Mouse (Mus musculus) Muller cell, postnatal 12 days (primary cell): ENCODE data around the gene Olfr786.

Experiments
- DNase-seq: peaks from one replicate; pipeline ENCODE4 v3.0.0-alpha.2; 2015; ENCODE audit errors: inconsistent ontology term

Gene Olfr786

GRCm38 (mm10) chr10:129427006-129427405 lies at the start of gene Olfr786:
Olfr786 (plus strand) TSS chr10:129427306.
- no peak for DNase-seq

GRCm38 (mm10) chr10:129383783-129384182 lies 43.3 kb upstream of the Olfr786 start, which contains the start of gene Olfr784:
Olfr784 (plus strand) TSS chr10:129384083.
- no peak for DNase-seq

GRCm38 (mm10) chr10:129400892-129401291 lies 26.2 kb upstream of the Olfr786 start:
- DNase-seq: no peak

GRCm38 (mm10) chr10:129405126-129405525 lies 22.0 kb upstream of the Olfr786 start, which contains the start of gene Olfr785:
Olfr785 (plus strand) TSS chr10:129405426.
- DNase-seq: no peak

DNA sequence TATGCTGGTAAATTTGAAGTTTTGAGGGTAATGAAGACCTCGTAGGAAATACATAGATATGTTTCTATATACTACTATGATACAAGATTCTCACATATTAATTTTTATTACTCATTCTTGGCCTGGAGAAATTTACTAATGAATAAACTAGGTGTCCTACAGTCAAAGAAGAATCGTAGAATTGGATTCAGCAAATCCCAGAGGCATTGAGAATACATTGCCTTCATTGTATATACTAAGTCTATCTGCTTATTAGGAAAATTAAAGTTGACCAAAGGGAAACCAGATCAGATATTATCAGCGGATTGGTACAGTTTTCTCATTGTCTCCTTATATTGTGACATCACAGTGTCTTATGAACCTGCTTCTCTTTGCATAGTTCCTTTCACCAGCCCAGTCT lies 34.5 kb downstream of the Olfr786 start, which contains the start of gene Olfr787:
Olfr787 (plus strand) TSS at position 301 of the 400 bp plus-strand sequence.
- DNase-seq: no peak

DNA sequence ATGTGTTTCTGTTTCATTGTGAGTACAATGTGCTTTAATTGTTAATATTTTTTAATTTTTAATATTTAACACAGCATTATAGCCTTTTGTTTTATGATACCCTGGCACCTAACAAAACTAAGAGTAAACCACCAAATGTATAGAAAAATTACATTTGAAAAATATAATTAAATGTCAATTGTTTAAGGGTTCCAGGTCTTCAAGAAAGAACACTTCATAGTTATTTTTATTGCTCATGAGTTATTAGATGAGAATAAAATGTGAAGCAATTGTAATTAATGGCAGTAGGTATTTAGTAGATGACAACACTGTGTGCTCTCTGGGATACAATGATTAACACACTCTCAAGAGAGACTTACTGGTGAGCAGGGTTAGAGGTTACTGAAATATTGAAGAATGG lies 43.6 kb downstream of the Olfr786 start, which contains the start of gene Olfr788:
Olfr788 (plus strand) TSS at position 301 of the 400 bp plus-strand sequence.
- DNase-seq: no peak

- DNase-seq: no peak
Measured at GRCm38 (mm10) chr10:129473256-129473655, 46.1 kb downstream of the Olfr786 start.

DNA sequence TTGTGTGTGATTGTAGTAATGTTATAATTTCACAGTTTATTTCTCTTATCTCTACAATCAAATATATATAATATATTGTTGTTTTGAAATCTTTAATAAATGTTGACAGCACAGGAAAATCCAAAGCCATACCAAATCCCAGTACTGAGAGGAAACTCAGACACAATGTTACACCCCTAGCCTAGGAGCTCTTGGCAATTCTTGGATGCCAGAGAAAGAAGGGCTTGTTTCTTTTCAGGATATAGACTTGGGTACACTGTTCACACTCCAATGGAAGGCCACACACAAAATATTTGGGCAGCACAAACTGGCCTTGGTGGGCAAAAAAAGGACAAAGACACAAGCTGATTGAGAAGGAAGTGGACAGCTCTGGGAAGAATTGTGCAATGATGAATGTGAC lies 46.6 kb downstream of the Olfr786 start:
- DNase-seq: no peak

DNA sequence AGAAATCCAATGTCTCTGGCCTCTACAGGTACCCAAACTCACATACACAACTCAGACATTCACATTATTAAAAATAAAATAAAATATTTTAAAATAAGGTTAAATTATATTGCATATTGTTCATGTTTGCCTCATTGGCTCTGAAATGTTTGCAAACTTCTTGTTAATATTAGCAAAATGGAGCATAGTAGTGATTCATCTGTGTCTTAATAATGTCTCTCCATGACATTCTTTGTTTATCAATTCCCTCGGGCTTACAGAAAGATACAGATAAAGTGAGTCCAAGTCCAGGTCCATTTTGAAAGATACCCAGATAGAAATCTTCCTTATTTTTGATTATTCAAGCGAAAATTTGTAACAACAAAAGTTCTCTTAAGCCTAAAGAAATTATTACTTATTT lies 57.3 kb downstream of the Olfr786 start, which contains the start of gene Olfr789:
Olfr789 (plus strand) TSS at position 301 of the 400 bp plus-strand sequence.
- DNase-seq: no peak
